Mouse (Mus musculus) embryonic stem cell, embryonic (primary cell): ENCODE measurements at regions not wholly inside any gene's neighbourhood (a gene's known extent, or its start where the extent isn't known, plus 50 kb on each side); places are given as distances from the start of the nearest gene placed in this dataset.

Experiments
- CTCF ChIA-PET, 4 experiments: fragments of 300-600 bp in 2 of 4; fragments of 350-600 bp in 2 of 4; sonication (Branson Sonifier 250); formaldehyde crosslinking; loops; one replicate each; lab custom pipeline; 2022; ENCODE audit warnings: inconsistent platforms in 2 of 4; lab: Charles Lee
- POLR2A ChIA-PET, 4 experiments: fragments of 300-600 bp in 2 of 4; fragments of 350-600 bp in 2 of 4; sonication (Branson Sonifier 250); formaldehyde crosslinking; loops; one replicate each; lab custom pipeline; 2022; ENCODE audit warnings: antibody characterized with exemption in 4 of 4, inconsistent platforms in 1 of 4; lab: Charles Lee

DNA sequence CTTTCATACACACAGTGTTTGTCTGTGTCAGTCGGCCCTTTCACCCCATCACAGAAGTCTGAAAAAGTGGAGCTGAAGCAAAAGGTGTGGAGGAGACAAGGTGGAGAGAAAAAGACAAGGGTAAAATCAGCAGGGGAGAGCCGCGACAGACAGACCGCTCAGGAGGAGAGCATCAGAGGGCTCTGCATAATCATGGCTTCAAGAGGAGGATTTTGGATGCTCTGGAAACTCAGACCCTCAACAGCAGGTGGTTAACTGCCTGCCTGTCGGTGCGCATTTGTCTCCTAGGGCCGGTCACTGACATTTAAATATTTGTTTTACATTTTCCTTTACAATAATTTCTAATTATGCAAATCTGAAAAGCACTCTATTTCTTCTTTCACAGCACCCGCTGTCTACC is 100.6 kb upstream of the Zfp42 start:
- ChIA-PET POLR2A (no interaction called here), CTCF (no interaction called here)

DNA sequence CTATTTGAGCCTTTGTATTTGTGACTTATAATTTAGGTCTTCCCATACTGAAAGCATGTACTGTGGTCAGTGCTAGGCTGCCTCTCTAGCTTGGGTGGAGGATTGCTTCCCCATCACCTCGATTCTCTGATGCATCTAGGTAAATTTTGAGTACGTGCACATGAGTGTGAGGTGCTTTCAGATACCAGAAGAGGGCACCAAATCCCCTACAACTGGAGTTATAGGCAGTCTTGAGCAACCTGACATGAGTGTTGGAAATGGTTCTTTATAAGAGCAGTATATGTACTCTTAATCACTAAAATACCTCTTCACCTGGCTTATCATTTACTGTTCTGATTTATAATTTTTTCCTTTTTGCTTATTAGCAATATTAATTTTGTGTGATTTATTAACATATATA is 86.3 kb upstream of the Zfp42 start:
- ChIA-PET POLR2A (no interaction called here), CTCF (interaction anchor here in 1 of 4 experiments (0.7 kb wide), 1 partner anchor 471 kb away, joined by 3 read pairs; no protein-coding TSS in a partner anchor)

DNA sequence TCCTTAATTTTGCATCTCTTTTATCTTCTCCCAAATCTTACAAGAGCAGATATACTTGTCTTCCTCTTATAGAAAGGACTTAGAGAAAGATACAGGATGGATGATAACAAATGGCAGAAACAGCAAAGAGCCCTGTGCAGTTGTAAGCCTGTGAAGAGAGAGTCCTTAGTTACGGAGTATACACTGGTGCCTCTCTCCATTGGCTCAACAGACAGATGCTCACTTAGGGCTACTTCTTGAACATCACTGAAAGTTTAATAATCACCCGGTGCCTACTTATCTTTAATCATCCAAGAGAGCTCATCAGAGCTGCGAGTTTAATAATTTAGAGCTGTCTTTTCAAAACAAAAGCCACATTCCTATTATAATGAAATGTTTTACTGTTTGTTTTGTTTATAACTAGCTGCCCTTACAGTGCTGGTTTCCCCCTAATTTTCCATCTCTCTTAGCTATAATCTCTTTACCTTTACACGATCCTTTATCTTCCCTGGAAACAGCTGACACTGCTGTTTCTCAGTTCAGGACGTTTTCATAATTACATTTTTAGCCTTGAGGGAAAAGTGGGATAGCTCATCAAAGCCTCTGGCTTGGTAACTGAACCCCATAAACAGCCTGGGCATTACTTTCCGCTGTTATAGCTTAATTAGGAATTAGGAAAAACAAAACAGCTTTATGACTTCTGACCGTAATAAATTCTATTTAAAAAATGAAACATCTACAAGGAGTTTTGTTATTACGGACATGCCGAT is 83.8 kb upstream of the Zfp42 start:
- CTCF ChIA-PET, result interaction anchor here in 2 of 4 experiments (0.6 kb wide), 2 partner anchors 77 to 1567 kb away, joined by 3 to 7 read pairs; no protein-coding TSS in a partner anchor
- POLR2A ChIA-PET, result no interaction called here
